Mouse (Mus musculus): ENCODE measurements around the gene Olfr1015.

Gene Olfr1015

GRCm38 (mm10) chr2:85781717-85782116, at the start of gene Olfr1015:
Gene Olfr1015, plus strand, starts transcription at chr2:85782017.
- no peak for DNase-seq

DNA sequence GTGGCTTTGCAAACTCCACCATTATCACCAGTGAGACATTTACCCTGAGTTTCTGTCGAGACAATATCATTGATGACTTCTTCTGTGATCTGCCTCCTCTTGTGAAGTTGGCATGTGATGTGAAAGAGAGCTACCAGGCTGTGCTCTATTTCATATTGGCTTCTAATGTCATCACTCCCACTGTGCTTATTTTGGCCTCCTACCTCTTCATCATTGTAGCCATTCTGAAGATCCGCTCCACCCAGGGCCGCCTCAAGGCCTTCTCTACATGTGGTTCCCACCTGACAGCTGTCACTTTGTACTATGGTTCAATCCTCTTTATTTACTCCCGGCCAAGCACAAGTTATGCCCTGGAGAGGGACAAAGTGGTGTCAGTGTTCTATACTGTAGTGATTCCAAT, 28.0 kb upstream of the Olfr1015 start:
- no peak for DNase-seq

- DNase-seq, result no peak
These were observed 19.2 kb upstream of the Olfr1015 start, which contains the start of gene Olfr1012 for GRCm38 (mm10) chr2:85762666-85763065. Gene Olfr1012, minus strand, starts transcription at chr2:85762766.

DNA sequence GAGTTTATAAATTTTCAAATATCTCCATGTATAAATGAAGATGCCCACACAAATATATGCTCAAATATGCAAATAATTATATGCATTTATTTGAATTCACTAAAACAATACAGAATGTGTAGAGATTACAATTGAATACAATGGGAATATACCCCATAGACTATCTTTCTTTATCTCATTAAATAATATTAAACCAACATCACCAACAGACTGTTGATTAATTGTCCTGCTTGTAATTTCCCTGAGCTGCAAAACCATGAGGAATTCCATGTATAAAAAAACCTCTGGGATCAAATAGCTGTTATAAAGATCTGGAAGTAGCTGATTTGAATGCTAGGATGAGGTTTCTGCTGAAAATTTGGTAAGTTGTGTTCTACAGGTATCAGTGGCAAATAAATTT, 15.0 kb upstream of the Olfr1015 start, which contains the start of gene Olfr1013:
Olfr1013 (plus strand) TSS at position 301 of the 400 bp plus-strand sequence.
- no peak for DNase-seq

DNA sequence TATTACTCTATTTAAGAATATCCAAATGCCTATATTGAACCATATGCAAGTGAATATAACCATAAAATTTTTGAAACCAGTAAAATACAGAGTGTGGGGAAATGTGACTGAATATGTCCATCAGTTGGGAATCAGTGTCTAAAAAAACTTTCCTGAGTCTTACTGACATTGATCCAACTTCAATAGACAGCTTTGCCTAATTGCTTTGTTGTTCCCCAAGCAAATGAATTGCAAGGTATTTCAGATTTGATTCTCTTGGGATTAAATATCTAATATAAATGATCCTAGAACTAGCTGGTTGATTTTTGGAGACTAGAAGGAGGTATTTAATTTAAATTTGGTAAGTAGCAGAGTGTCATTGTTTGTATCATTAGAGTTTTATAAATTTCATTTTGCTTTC, 9.4 kb upstream of the Olfr1015 start, which contains the start of gene Olfr1014:
Olfr1014 (plus strand) TSS at position 301 of the 400 bp plus-strand sequence.
- DNase-seq, result no peak

- DNase-seq, result no peak
These were observed 10.5 kb downstream of the Olfr1015 start for GRCm38 (mm10) chr2:85792331-85792730.

DNA sequence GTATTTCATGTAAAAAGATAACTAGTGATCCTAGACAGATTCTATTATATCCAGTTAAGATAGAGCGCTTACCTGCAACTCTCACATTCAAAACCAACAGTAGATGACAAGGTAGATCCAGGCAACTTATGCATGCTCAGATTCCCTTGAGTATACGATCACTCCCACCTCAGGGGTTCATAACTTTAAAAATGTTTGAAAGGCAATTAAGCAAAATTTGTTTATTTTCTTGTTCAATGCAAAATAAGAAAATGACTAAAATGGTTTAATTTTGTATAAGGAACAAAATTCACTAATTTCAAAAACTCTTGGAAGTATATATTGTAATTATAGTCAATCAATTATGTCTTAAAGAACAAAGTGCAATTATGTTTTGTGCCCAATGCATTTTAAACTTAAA, 20.6 kb downstream of the Olfr1015 start, which contains the start of gene Olfr1016:
Olfr1016 (minus strand) TSS at position 101 of the 400 bp plus-strand sequence.
- no peak for DNase-seq

DNA sequence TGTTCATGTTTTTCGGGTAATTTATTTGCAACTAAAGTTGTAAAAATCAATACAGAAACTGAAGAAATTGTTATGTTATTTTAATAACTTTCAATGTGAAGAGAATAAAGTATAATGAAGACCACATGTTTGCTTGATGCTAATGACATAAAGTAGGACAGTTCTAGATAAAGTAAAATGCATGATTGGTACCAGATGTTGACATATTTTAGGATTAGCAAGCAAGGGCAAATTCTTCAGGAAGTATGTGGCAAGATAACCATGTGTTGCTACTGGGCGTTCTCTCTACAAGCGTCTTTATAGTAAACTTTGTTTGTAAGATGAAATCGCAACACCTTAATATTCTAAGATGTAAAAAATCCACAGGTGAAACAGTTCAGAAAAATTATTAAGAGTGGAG, 22.7 kb downstream of the Olfr1015 start:
- DNase-seq, result no peak

DNA sequence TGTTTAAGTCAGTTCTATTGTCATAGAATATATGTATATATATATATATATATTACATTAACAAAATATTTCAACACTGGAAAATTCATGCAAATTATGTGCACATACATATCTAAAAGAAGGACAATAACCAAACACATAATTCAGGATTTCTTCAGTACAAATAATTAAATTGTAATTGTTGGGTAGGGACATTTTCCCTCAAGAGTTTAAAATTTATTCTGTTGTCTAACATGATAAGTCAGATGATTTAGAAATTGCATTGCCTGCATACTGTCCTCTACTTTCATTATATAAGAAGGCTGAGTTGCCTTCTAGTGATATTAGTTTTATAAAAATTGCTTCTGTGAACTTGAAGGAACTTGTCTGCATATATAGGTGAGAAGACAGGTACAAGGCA, 36.4 kb downstream of the Olfr1015 start, which contains the start of gene Olfr1018:
Olfr1018 (plus strand) TSS at position 301 of the 400 bp plus-strand sequence.
- no peak for DNase-seq

All from thymus, postnatal 25 days (tissue).